Mouse (Mus musculus): ENCODE results near the gene Actn2.

Actn2 gene

DNA sequence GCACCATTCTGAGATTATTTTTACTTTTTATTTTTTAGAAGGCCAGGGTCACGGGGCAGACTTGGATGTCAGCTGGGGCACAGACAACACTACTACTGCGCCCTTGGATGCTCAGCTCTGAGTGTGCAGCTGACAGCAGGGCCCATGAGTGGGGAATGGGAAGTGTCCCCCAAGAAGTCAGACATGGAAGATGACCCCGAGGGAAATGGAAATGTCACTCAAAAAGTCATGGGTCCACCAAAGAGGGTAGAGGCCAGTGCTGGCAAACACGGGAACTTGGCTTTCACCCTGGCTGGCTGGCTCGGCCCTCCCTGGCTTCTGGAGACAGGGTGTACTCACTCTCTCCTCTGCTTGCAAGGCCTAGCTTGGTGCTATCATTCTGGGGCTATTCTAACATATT lies 35.6 kb downstream of the Actn2 start:
- DNase-seq (ENCODE audit: low read depth, low spot score) = no peak
- Histone ChIP-seq H3K36me3 (ENCODE audit: control insufficient read depth, insufficient read depth, low read length, poor library complexity, severe bottlenecking) (no peaks in the 10 kb centered on the region), H3K27me3 (ENCODE audit: control insufficient read depth, insufficient read depth, low read length, poor library complexity, severe bottlenecking) (no peaks in the 10 kb centered on the region)

DNA sequence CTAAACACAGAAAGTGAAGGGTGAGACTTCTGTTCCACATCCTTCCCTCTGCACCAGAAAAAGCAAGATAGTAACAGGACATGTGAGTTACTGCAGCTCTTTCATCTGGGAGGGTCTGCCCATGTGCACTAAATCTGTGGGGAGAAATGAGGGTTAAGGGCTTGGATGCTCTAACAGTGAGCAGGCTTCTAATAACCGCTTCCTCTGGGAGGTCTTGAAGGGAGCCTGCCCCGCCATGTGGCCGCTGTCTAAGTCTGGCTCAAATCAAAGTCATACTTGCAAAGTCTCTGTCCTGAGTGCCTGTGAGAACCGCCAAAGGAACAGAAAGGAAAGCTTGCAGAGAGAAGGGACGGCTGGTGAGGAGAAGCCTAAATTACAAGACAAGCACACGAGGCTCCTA lies 42.8 kb downstream of the Actn2 start:
- no peak for DNase-seq (ENCODE audit: low read depth, low spot score)
- H3K36me3 ChIP-seq (ENCODE audit: control insufficient read depth, insufficient read depth, low read length, poor library complexity, severe bottlenecking) = no peaks in the 10 kb centered on the region
- no peaks in the 10 kb centered on the region for H3K27me3 ChIP-seq (ENCODE audit: control insufficient read depth, insufficient read depth, low read length, poor library complexity, severe bottlenecking)

DNA sequence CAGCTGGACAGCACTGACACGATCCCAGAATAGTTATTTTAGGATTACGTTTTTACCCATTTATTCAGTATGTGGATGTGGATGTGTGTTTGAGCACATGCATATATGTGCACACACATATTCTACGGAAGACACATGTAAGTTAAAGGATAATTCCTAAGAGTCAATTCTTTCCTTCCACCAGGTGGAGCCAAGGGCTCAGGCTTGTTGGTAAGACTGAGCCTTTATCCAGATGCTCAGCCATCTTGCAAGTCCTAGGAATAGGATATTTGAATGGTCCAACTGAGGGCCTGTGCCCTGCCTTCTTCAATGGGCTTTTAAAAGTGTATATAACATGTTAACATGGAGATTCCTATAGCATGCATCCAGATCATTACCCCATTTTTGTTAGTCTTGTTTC lies 43.9 kb downstream of the Actn2 start:
- no peaks in the 10 kb centered on the region for H3K36me3 ChIP-seq (ENCODE audit: control insufficient read depth, insufficient read depth, low read length, poor library complexity, severe bottlenecking)
- no peaks in the 10 kb centered on the region for H3K27me3 ChIP-seq (ENCODE audit: control insufficient read depth, insufficient read depth, low read length, poor library complexity, severe bottlenecking)
- no peak for DNase-seq (ENCODE audit: low read depth, low spot score)

- DNase-seq (ENCODE audit: low read depth, low spot score) = no peak
- no peaks in the 10 kb centered on the region for H3K27me3 ChIP-seq (ENCODE audit: control insufficient read depth, insufficient read depth, low read length, poor library complexity, severe bottlenecking)
- H3K36me3 ChIP-seq (ENCODE audit: control insufficient read depth, insufficient read depth, low read length, poor library complexity, severe bottlenecking) = no peaks in the 10 kb centered on the region
Observed at GRCm38 (mm10) chr13:12293810-12294209, 46.8 kb downstream of the Actn2 start.

DNA sequence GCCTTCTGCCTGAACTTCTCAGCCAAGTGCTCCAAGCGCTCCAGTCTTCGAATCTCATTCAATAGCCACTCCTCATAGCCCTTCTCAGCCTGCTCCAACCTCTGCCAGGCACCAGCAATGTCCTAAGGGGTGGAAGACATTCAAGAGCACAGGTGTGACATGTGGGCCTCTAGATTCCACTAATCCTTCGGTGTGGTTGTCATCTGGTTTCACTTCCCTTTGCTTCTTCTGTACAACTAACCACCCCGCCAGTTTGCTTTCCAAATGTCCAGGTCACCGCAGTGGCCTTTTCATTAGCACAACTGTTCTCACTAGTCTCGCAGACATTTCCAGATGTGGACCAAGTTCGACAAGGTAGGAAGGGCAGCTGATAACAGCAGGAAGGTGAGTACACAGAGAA lies 49.9 kb downstream of the Actn2 start:
- no peaks in the 10 kb centered on the region for H3K36me3 ChIP-seq (ENCODE audit: control insufficient read depth, insufficient read depth, low read length, poor library complexity, severe bottlenecking)
- peak; percentile 6 for DNase-seq (ENCODE audit: low read depth, low spot score)
- H3K27me3 ChIP-seq (ENCODE audit: control insufficient read depth, insufficient read depth, low read length, poor library complexity, severe bottlenecking) = no peaks in the 10 kb centered on the region

- Histone ChIP-seq H3K36me3 (ENCODE audit: control insufficient read depth, insufficient read depth, low read length, poor library complexity, severe bottlenecking) (no peaks in the 10 kb centered on the region), H3K27me3 (ENCODE audit: control insufficient read depth, insufficient read depth, low read length, poor library complexity, severe bottlenecking) (no peaks in the 10 kb centered on the region)
- DNase-seq (ENCODE audit: low read depth, low spot score) = no peak
Observed at GRCm38 (mm10) chr13:12284528-12284927, 56.0 kb downstream of the Actn2 start.

DNA sequence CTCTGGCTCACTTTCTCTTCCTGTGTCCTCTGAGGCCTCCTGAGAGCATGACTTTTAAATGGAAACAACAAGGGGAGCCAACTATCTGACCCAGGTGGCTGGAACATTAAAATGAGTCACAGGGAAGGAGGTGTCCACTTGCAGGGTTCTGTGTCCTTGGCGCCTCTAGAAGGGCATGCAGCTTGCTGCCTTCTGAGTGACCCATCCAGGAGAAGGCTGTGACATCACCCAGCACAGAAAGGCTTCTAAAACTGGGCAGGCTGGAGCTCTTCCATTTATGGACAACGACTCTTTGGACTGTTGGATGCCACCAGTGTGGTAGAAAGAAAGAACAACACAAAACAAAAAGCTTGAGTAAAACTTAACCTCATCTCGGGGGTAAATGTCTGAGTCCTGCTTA lies 56.7 kb downstream of the Actn2 start:
- no peak for DNase-seq (ENCODE audit: low read depth, low spot score)
- Histone ChIP-seq H3K27me3 (ENCODE audit: control insufficient read depth, insufficient read depth, low read length, poor library complexity, severe bottlenecking) (no peaks in the 10 kb centered on the region), H3K36me3 (ENCODE audit: control insufficient read depth, insufficient read depth, low read length, poor library complexity, severe bottlenecking) (no peaks in the 10 kb centered on the region)

- Histone ChIP-seq H3K36me3 (ENCODE audit: control insufficient read depth, insufficient read depth, low read length, poor library complexity, severe bottlenecking) (no peaks in the 10 kb centered on the region), H3K27me3 (ENCODE audit: control insufficient read depth, insufficient read depth, low read length, poor library complexity, severe bottlenecking) (no peaks in the 10 kb centered on the region)
- DNase-seq (ENCODE audit: low read depth, low spot score) = no peak
Observed at GRCm38 (mm10) chr13:12274721-12275120, 65.8 kb downstream of the Actn2 start.

- H3K36me3 ChIP-seq (ENCODE audit: control insufficient read depth, insufficient read depth, low read length, poor library complexity, severe bottlenecking) = no peaks in the 10 kb centered on the region
- DNase-seq (ENCODE audit: low read depth, low spot score) = no peak
- H3K27me3 ChIP-seq (ENCODE audit: control insufficient read depth, insufficient read depth, low read length, poor library complexity, severe bottlenecking) = no peaks in the 10 kb centered on the region
Observed at GRCm38 (mm10) chr13:12274220-12274619, 66.3 kb downstream of the Actn2 start.

DNA sequence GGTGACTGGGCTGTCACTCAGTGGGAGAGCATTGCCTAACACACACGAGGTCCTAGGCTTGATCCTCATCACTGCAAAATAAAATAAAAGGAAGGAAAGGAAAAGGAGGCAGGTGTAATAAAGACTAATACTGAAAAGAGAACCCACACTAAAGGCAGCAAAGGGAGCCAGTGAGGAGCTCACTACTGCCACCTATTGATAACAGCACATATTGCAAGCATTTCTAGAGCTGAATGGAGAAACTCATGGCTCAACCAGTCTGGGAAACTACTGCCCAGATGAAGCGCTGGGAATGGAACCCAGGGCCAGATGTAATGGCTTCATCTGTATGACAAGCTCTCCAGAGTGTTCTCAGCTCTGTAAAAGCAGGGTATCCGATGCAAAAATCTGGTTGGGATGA lies 67.6 kb downstream of the Actn2 start:
- Histone ChIP-seq H3K36me3 (ENCODE audit: control insufficient read depth, insufficient read depth, low read length, poor library complexity, severe bottlenecking) (no peaks in the 10 kb centered on the region), H3K27me3 (ENCODE audit: control insufficient read depth, insufficient read depth, low read length, poor library complexity, severe bottlenecking) (no peaks in the 10 kb centered on the region)
- peak; percentile 71 for DNase-seq (ENCODE audit: low read depth, low spot score)

DNA sequence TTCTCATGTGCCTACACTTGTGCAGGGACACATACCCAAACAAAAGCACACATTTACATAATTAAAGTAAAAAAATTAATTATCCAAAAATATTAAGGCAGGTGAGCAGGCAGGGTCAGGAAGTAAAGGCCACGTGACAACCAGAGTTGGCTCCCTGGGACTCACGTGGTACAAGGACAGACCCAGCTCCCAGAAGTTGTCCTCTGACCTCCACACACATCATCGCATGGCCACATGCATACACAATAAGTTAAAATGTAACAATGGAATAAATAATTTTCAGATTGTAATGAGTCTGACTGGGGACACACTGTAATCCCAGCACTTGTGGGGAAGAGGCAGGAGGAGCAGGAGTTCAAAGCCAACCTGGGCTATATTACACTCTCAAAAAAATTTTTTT lies 72.6 kb downstream of the Actn2 start:
- Histone ChIP-seq H3K36me3 (ENCODE audit: control insufficient read depth, insufficient read depth, low read length, poor library complexity, severe bottlenecking) (no peaks in the 10 kb centered on the region), H3K27me3 (ENCODE audit: control insufficient read depth, insufficient read depth, low read length, poor library complexity, severe bottlenecking) (no peaks in the 10 kb centered on the region)
- no peak for DNase-seq (ENCODE audit: low read depth, low spot score)

DNA sequence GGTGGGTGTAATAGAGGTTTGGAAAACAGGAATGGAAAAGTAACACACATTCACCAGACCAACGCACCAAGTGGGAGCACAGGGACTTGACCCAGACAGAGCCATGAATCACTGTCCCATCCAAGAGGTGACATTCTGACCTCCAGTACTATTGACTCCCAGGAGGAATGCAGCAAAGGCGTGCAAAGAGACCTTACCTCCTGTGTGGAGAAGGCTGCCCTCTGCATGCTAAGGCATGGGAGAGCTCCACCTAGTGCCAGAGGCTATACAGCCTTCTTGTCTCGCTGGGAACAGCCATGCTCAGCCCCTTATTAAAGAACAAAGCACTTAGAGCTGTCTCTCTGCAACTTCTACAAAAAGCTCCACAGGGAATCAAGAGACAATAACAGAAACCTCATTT lies 73.5 kb downstream of the Actn2 start:
- no peak for DNase-seq (ENCODE audit: low read depth, low spot score)
- H3K27me3 ChIP-seq (ENCODE audit: control insufficient read depth, insufficient read depth, low read length, poor library complexity, severe bottlenecking) = no peaks in the 10 kb centered on the region
- H3K36me3 ChIP-seq (ENCODE audit: control insufficient read depth, insufficient read depth, low read length, poor library complexity, severe bottlenecking) = no peaks in the 10 kb centered on the region

DNA sequence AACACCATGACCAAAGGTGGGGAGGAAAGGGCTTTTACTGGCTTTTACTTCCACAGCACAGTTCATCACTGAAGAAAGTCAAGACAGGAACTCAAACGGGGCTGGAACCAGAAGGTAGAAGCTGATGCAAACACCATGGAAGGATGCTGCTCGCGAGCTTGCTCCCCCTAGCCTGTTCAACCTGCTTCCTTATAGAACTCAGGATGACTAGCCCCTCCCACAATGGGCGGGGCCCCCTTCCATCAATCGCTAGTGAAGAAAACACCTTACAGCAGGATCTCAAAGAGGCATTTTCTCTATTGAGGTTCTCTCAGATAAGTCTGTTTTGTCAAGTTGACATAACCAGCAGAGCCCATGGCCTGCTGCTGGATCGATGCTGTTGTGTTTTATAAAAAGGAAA lies 76.6 kb downstream of the Actn2 start:
- H3K27me3 ChIP-seq (ENCODE audit: control insufficient read depth, insufficient read depth, low read length, poor library complexity, severe bottlenecking) = no peaks in the 10 kb centered on the region
- DNase-seq (ENCODE audit: low read depth, low spot score) = no peak
- H3K36me3 ChIP-seq (ENCODE audit: control insufficient read depth, insufficient read depth, low read length, poor library complexity, severe bottlenecking) = no peaks in the 10 kb centered on the region

- H3K27me3 ChIP-seq (ENCODE audit: control insufficient read depth, insufficient read depth, low read length, poor library complexity, severe bottlenecking) = no peaks in the 10 kb centered on the region
- DNase-seq (ENCODE audit: low read depth, low spot score) = peak; percentile 32
- no peaks in the 10 kb centered on the region for H3K36me3 ChIP-seq (ENCODE audit: control insufficient read depth, insufficient read depth, low read length, poor library complexity, severe bottlenecking)
Observed at GRCm38 (mm10) chr13:12261505-12261904, 79.1 kb downstream of the Actn2 start.

GRCm38 (mm10) chr13:12257391-12258380 lies 82.9 kb downstream of the Actn2 start, which contains the start of gene Mtr:
Gene Mtr, minus strand, starts transcription at chr13:12258113.
- DNase-seq (ENCODE audit: low read depth, low spot score) = peak; percentile 91
- Histone ChIP-seq H3K27me3 (ENCODE audit: control insufficient read depth, insufficient read depth, low read length, poor library complexity, severe bottlenecking) (no peaks in the 10 kb centered on the region), H3K36me3 (ENCODE audit: control insufficient read depth, insufficient read depth, low read length, poor library complexity, severe bottlenecking) (no peaks in the 10 kb centered on the region)
